Comparison of ENCODE assay signal across 10 mouse cellular contexts in the genomic region with DNA sequence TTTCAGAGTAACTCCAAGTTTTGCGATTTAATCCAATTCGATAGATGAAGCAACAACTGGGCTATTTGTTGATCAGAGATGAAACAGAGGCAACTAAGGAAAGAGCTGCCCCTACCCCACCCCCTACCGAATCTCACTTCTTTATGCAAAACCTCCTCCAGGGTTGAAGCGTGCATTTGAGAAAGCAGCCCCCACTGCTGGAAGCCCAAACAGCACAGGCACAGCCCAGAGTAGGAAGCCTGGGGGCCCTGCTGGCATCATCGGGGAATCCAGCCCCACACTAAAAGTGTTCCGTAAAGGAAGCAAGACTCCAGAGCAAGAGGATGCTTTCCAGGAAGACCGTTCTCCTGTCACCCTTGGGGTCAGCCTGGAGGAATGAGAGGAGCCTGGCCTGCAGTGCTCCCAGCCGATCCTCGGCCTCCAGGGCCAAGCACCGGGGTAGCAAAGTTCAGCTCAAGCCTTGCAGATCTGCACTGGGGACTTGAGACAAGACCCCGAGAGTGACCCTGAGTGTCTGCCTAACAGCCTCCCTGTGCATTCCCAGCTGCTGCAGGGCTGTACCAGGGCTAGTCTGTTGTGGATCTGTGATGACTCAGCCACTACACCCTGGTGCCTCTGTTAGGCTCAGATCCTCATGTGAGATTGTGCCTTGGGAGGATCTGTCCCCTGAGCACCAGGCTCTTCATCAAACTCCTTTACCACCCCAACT. TPM values are rescaled to one million over a fixed set of nuclear protein-coding genes. Genes with fewer than 3 reads are reported as not detected.
DNase-seq lines count a peak whose midpoint lies in the region; ATAC-seq lines count a peak whose summit lies in the region.
"Had no signal": no experiment of that assay in that cellular context is flagged by ENCODE, and none has a peak within 500 bp of the region (broad histone marks: within the 10 kb centered on the region; RNA-seq: fewer than 3 reads in every experiment).

No protein-coding gene starts in this region.

- H3K36me3 ChIP-seq in heart, embryonic 15.5 days = 0 out of 2 replicates have a peak, but pooled peaks cover 11% of the 10 kb centered on the region
- H3K36me3 ChIP-seq in midbrain, embryonic 10.5 days = peaks cover 59% of the 10 kb centered on the region
- H3K36me3 ChIP-seq: G1E had no signal

- peaks cover 40% of the 10 kb centered on the region for H3K4me1 ChIP-seq in heart, embryonic 15.5 days (replicated peaks)
- peaks cover 48% of the 10 kb centered on the region for H3K4me1 ChIP-seq in midbrain, embryonic 10.5 days

- H3K4me3 ChIP-seq in heart, embryonic 15.5 days = no peak overlapping the region
- peak overlapping the region; percentile 18 for H3K4me3 ChIP-seq in midbrain, embryonic 10.5 days
- H3K4me3 ChIP-seq: heart, adult 2 months had no signal

- no peaks in the 10 kb centered on the region for H3K9me3 ChIP-seq in heart, embryonic 15.5 days (replicated peaks)
- no peaks in the 10 kb centered on the region for H3K9me3 ChIP-seq in midbrain, embryonic 10.5 days (replicated peaks)

- H3K27me3 ChIP-seq in heart, embryonic 15.5 days = no peaks in the 10 kb centered on the region
- peaks cover 19% of the 10 kb centered on the region for H3K27me3 ChIP-seq in midbrain, embryonic 10.5 days (ENCODE audit: low read depth, poor library complexity, severe bottlenecking)

- H3K27ac ChIP-seq in heart, embryonic 15.5 days = peak overlapping the region; percentile 67
- peak overlapping the region; percentile 76 for H3K27ac ChIP-seq in midbrain, embryonic 10.5 days (replicated peaks)
- H3K27ac ChIP-seq: heart, adult 2 months had no signal

- 13% methylated on average over 11 of the region's 11 CpGs for WGBS in heart, embryonic 15.5 days
- 9% methylated on average over 11 of the region's 11 CpGs for WGBS in midbrain, embryonic 10.5 days

- H3K4me2 ChIP-seq in heart, embryonic 15.5 days = peak overlapping the region; percentile 38

- no peak for DNase-seq in heart, postnatal 14 days
- DNase-seq in adrenal gland, postnatal 14 days = peak; percentile 64
- peak; percentile 44 for DNase-seq in midbrain, embryonic 10.5 days (ENCODE audit: low spot score)
- no peak for DNase-seq in layer of hippocampus, postnatal 36 days
- DNase-seq in spleen, postnatal 14 days (ENCODE audit: low spot score in 2 of 2) = no peak
- no peak for DNase-seq in spleen, postnatal 4 days (ENCODE audit: low spot score in 2 of 2)

- peak overlapping the region; percentile 22; the same call in 1 of the 2 replicates for H3K9ac ChIP-seq in heart, embryonic 15.5 days

- no peak; the same call in 1 of the 2 replicates for ATAC-seq in heart, embryonic 15.5 days (replicated peaks; ENCODE audit: insufficient number of reproducible peaks, insufficient read depth, low FRiP score, low read depth)
- peak; percentile 26 to 38; a peak in 3 of 4 replicates for ATAC-seq in hematopoietic stem cell, adult 5-6 weeks (replicated peaks in 1 of 2; ENCODE audit: insufficient read depth in 1 of 2, low FRiP score in 2 of 2, low TSS enrichment in 1 of 2, low read depth in 1 of 2, poor library complexity in 2 of 2, severe bottlenecking in 2 of 2)

- intact Hi-C loops in heart, postnatal 14 days (cut with DNase I) = no loop called here

RNA-seq across cellular contexts. Expression of gene Pbx1, which starts 15.2 kb away (rescaled TPM):
- polyA plus RNA-seq in heart, embryonic 15.5 days (2015; fragmentation: Nextera tagmentation; extraction: Ambion mirVana) = 21.6 and 22.1 TPM in 2 replicates
- total RNA-seq in heart, postnatal 14 days (2021) = 10 to 100 TPM; 54.2 to 63.0 TPM
- 163 and 168 TPM in 2 replicates for total RNA-seq in adrenal gland, postnatal 14 days (2021)
- total RNA-seq in hematopoietic stem cell, adult 5-6 weeks (2017) = 35.1 and 44.5 TPM in 2 replicates
- polyA plus RNA-seq in midbrain, embryonic 10.5 days (2016; fragmentation: Nextera tagmentation; extraction: Ambion mirVana) = 34.9 and 42.3 TPM in 2 replicates
- total RNA-seq in layer of hippocampus, postnatal 36 days (2021) = 100 to 1,000 TPM; 117 to 118 TPM
- polyA plus RNA-seq: G1E had no signal

Comparison
In these comparisons a context has a peak if more than half of its experiments do, and no peak if none do; other contexts are left out.
1. DNase-seq: peak in adrenal gland, postnatal 14 days (single experiment) and midbrain, embryonic 10.5 days (single experiment); none in heart, postnatal 14 days (0 of 2), layer of hippocampus, postnatal 36 days (0 of 2), spleen, postnatal 14 days (0 of 2) and spleen, postnatal 4 days (0 of 2).